Mouse (Mus musculus) c-Kit-positive CD71-positive TER-119-negative erythroid progenitor cells, embryonic 14.5 days (primary cell): ENCODE results near the gene Zfp597.

Experiments used
- DNase-seq: peaks from one replicate; pipeline ENCODE4 v3.0.0-alpha.2; 2013; ENCODE audit warnings: low read depth

Zfp597 gene

GRCm38 (mm10) chr16:3884201-3885064 lies at the start of gene Zfp597, which contains the start of gene Gm20695:
Zfp597 (minus strand) TSS chr16:3884561.
Gm20695 (plus strand) TSS chr16:3884648.
- peak; percentile 90 for DNase-seq

- no peak for DNase-seq
These were observed 49.7 kb upstream of the Zfp597 start for GRCm38 (mm10) chr16:3934091-3934490.

- no peak for DNase-seq
These were observed 49.2 kb upstream of the Zfp597 start for GRCm38 (mm10) chr16:3933536-3933935.

GRCm38 (mm10) chr16:3929151-3929550 lies 44.8 kb upstream of the Zfp597 start:
- no peak for DNase-seq

- no peak for DNase-seq
These were observed 44.2 kb upstream of the Zfp597 start for GRCm38 (mm10) chr16:3928582-3928981.

GRCm38 (mm10) chr16:3923966-3924365 lies 39.6 kb upstream of the Zfp597 start:
- no peak for DNase-seq

- no peak for DNase-seq
These were observed 39.2 kb upstream of the Zfp597 start for GRCm38 (mm10) chr16:3923515-3923914.

- no peak for DNase-seq
These were observed 36.4 kb upstream of the Zfp597 start for GRCm38 (mm10) chr16:3920756-3921155.

- no peak for DNase-seq
These were observed 24.8 kb upstream of the Zfp597 start for GRCm38 (mm10) chr16:3909118-3909517.

- peak; percentile 87 for DNase-seq
These were observed 24.3 kb upstream of the Zfp597 start, which contains the start of the genes 1700037C18Rik and Cluap1 for GRCm38 (mm10) chr16:3908537-3909111. 1700037C18Rik (minus strand) TSS chr16:3908689. Cluap1 (plus strand) TSS chr16:3908801.

GRCm38 (mm10) chr16:3907471-3907870 lies 23.1 kb upstream of the Zfp597 start:
- no peak for DNase-seq

- DNase-seq, result no peak
These were observed 12.2 kb upstream of the Zfp597 start for GRCm38 (mm10) chr16:3896553-3896952.

GRCm38 (mm10) chr16:3896046-3896445 lies 11.7 kb upstream of the Zfp597 start:
- DNase-seq, result no peak

GRCm38 (mm10) chr16:3895173-3895792 lies 10.9 kb upstream of the Zfp597 start:
- no peak for DNase-seq

- no peak for DNase-seq
These were observed 9.4 kb upstream of the Zfp597 start for GRCm38 (mm10) chr16:3893739-3894138.

- no peak for DNase-seq
These were observed 7.4 kb upstream of the Zfp597 start for GRCm38 (mm10) chr16:3891621-3892295.

GRCm38 (mm10) chr16:3885065-3885670 lies 807 bp upstream of the Zfp597 start:
- no peak for DNase-seq

- no peak for DNase-seq
These were observed 8.0 kb downstream of the Zfp597 start for GRCm38 (mm10) chr16:3876346-3876745.

GRCm38 (mm10) chr16:3872216-3873047 lies 11.9 kb downstream of the Zfp597 start, which contains the start of gene Naa60:
Naa60 (plus strand) TSS chr16:3872375.
- peak; percentile 83 for DNase-seq

GRCm38 (mm10) chr16:3871815-3872214 lies 12.5 kb downstream of the Zfp597 start:
- DNase-seq, result no peak

GRCm38 (mm10) chr16:3859254-3859653 lies 25.1 kb downstream of the Zfp597 start:
- DNase-seq, result no peak
